Mouse (Mus musculus): Measurements from ENCODE around the gene Ltb4r2. TPM values are rescaled to one million over a fixed set of nuclear protein-coding genes. Genes with fewer than 3 reads are reported as not detected.

The Ltb4r2 gene
- total RNA-seq, 2 experiments from 2014 or later = 0.12 to 0.13 TPM

- DNase-seq (ENCODE audit: low spot score in 2 of 2) = no peak
These were observed 18.4 kb downstream of the Ltb4r2 start for GRCm38 (mm10) chr14:55779656-55780055.

- no peak for DNase-seq (ENCODE audit: low spot score in 2 of 2)
These were observed 19.5 kb downstream of the Ltb4r2 start for GRCm38 (mm10) chr14:55780736-55781135.

GRCm38 (mm10) chr14:55781310-55781709, 20.1 kb downstream of the Ltb4r2 start:
- DNase-seq (ENCODE audit: low spot score in 2 of 2) = peak; percentile 48 to 75

DNA sequence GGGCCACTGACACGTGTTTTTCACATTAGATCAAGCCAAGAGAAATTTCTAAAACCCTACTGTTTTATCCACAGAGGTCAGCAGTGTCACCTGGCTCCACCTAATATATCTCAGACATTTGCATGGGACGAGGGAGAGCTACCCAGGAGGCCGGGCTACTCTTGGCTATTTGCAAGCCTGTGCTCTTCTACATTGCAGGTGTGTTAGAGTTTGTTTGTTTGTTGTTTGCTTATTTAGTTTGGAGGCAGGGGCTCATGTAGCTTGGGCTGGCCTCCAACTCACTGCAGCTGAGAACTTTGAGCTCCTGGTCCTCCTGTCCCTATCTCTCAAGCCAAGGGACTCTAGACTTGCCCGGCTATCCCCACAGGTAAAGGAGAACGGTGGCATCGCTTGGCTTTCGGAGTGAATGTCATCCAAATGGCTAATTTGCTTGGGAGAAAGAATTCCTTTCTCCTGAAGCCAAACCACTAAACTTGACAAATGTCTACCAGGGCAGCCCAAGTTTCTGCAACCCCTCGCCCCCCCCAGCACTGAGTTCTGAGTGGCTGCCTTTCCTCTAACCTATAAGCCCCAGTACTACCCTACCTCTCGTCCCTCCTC, 21.2 kb downstream of the Ltb4r2 start:
- DNase-seq (ENCODE audit: low spot score in 2 of 2) = peak in 1 of 2 experiments; percentile 0

- DNase-seq (ENCODE audit: low spot score in 2 of 2) = peak in 1 of 2 experiments; percentile 1
These were observed 22.1 kb downstream of the Ltb4r2 start for GRCm38 (mm10) chr14:55783171-55783957.

DNA sequence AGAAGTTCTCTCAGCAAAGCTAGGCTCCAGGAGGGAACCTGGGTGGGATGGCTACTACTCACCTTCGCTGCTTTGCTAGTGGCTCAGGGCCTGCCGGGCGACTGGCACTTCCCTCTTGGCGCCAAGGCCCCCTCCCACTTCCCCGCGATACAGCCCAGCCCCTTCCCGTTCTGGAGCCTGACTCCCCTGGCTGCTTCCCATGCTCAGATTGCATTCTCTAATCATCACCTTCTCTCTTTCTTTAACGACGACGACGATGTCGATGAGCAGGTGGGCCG, 22.7 kb downstream of the Ltb4r2 start, which contains the start of gene Adcy4:
Gene Adcy4, minus strand, starts transcription at position 138 of the 278 bp plus-strand sequence.
- peak in 1 of 2 experiments; percentile 0 for DNase-seq (ENCODE audit: low spot score in 2 of 2)

DNA sequence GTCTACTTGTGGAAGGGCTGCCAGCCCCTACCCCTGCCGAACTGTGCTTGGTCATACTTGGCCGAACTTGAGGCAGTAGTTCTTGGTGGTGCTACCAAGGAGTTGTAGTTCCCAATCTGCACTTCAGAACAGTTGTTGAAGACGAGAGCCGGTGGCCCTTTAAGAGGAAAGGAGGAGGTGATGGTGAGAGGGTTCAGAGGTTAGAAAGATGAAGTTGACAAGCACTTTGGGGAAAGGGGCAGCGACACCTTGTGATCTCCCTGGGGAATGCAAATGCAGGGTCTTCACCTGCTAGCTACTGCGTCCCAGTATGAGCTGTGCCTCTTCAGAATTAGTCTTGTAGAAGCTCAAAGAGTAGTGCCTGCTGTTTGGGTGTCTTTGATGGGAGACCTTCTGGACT, 24.0 kb downstream of the Ltb4r2 start:
- DNase-seq (ENCODE audit: low spot score in 2 of 2) = peak in 1 of 2 experiments; percentile 4

GRCm38 (mm10) chr14:55787731-55788130, 26.5 kb downstream of the Ltb4r2 start:
- peak in 1 of 2 experiments; percentile 0 for DNase-seq (ENCODE audit: low spot score in 2 of 2)

DNA sequence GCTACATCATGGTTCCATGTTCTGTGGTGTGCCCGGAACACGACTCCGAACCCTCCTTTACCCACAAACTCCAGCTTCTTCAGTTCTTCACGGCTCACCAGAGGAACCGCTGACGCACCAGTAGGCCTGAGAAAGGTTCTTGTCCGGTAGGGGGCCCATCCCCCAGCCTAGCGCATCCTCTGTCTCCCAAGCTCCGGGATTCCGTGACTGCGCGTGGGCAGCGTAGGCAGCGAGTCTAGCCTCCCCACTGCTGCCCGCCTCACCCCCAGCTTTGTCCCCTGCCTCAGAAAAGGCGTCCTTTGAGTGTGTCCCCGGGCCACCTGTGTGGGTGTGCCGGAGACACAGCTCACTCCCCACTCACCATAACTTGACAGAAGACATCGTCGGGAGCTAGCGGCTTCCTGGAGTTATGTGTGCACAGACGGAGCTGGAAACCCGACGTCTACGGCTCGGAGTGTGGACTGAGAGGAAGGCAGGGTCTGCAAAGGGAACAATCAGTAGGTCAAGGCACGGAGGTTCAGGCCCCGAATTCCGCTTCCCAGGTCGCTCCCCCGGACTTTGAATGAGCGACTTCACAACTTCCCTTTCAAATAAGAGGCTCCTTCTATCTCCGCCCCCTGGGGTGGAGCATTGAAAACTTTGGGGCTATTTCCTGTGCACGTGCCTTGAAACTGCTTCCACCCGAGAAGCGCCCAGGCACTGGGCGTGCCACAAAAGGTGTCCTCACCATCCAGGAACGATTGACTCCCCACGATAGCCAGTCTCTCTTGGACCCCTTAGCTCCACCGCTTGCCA, 27.2 kb downstream of the Ltb4r2 start, which contains the start of gene Ripk3:
Gene Ripk3, minus strand, starts transcription at position 610 of the 795 bp plus-strand sequence.
- peak in 1 of 2 experiments; percentile 0 for DNase-seq (ENCODE audit: low spot score in 2 of 2)

- no peak for DNase-seq (ENCODE audit: low spot score in 2 of 2)
These were observed 32.2 kb downstream of the Ltb4r2 start for GRCm38 (mm10) chr14:55793461-55793860.

- DNase-seq (ENCODE audit: low spot score in 2 of 2) = peak in 1 of 2 experiments; percentile 0
These were observed 32.7 kb downstream of the Ltb4r2 start for GRCm38 (mm10) chr14:55793946-55794345.

GRCm38 (mm10) chr14:55795380-55796163, 34.3 kb downstream of the Ltb4r2 start:
- peak in 1 of 2 experiments; percentile 0 for DNase-seq (ENCODE audit: low spot score in 2 of 2)

Other genes with a start within 250 kb of the Ltb4r2 start
- gene Nrl, start 236.4 kb upstream of the Ltb4r2 start, total RNA-seq (2021) = 1 to 10 TPM; 1.7 to 2.2 TPM
- gene Pck2, start 221.2 kb upstream of the Ltb4r2 start, total RNA-seq (2021) = 10 to 100 TPM; 50.9 to 54.2 TPM
- 10 to 100 TPM; 72.2 to 83.8 TPM for gene Dcaf11, start 201.4 kb upstream of the Ltb4r2 start, total RNA-seq (2021)
- gene A730061H03Rik, start 201.0 kb upstream of the Ltb4r2 start, total RNA-seq (2021) = 1 to 10 TPM in 1 of 2 experiments, under 1 TPM in 1; 0.79 to 1.6 TPM
- not detected for gene Fitm1, start 185.8 kb upstream of the Ltb4r2 start, total RNA-seq (2021)
- 10 to 100 TPM; 54.0 to 56.6 TPM for gene Psme1, start 183.3 kb upstream of the Ltb4r2 start, total RNA-seq (2021)
- gene Emc9, start 176.1 kb upstream of the Ltb4r2 start, total RNA-seq (2021) = 10 to 100 TPM; 43.3 to 49.5 TPM
- gene Psme2, start 170.3 kb upstream of the Ltb4r2 start, total RNA-seq (2021) = 10 to 100 TPM; 53.7 to 57.4 TPM
- gene Rnf31, start 169.7 kb upstream of the Ltb4r2 start, total RNA-seq (2021) = 10 to 100 TPM; 38.0 to 43.0 TPM
- 10 to 100 TPM; 10.9 to 13.3 TPM for gene Irf9, start 157.9 kb upstream of the Ltb4r2 start, total RNA-seq (2021)
- 1 to 10 TPM; 1.4 to 1.8 TPM for gene Rec8, start 143.4 kb upstream of the Ltb4r2 start, total RNA-seq (2021)
- gene Ipo4, start 125.5 kb upstream of the Ltb4r2 start, total RNA-seq (2021) = 100 to 1,000 TPM; 119 to 128 TPM
- gene Gm49378, start 123.5 kb upstream of the Ltb4r2 start, total RNA-seq (2021) = 1 to 10 TPM; 2.7 to 3.8 TPM
- gene Tm9sf1, start 117.6 kb upstream of the Ltb4r2 start, total RNA-seq (2021) = 10 to 100 TPM; 39.6 to 40.8 TPM
- 1 to 10 TPM in 1 of 2 experiments, under 1 TPM in 1; 0.79 to 1.2 TPM for gene Tssk4, start 111.2 kb upstream of the Ltb4r2 start, total RNA-seq (2021)
- 10 to 100 TPM; 45.5 to 52.3 TPM for gene Mdp1, start 100.9 kb upstream of the Ltb4r2 start, total RNA-seq (2021)
- gene Gmpr2, start 89.5 kb upstream of the Ltb4r2 start, total RNA-seq (2021) = 10 to 100 TPM; 23.3 to 26.4 TPM
- 100 to 1,000 TPM; 294 to 304 TPM for gene Nedd8, start 89.3 kb upstream of the Ltb4r2 start, total RNA-seq (2021)
- gene Tinf2, start 79.6 kb upstream of the Ltb4r2 start, total RNA-seq (2021) = 10 to 100 TPM; 12.3 to 15.2 TPM
- not detected for gene Tgm1, start 47.5 kb upstream of the Ltb4r2 start, total RNA-seq (2021)
- 10 to 100 TPM; 43.7 to 45.7 TPM for gene Rabggta, start 39.2 kb upstream of the Ltb4r2 start, total RNA-seq (2021)
- 10 to 100 TPM; 83.2 to 98.7 TPM for gene Dhrs1, start 15.7 kb upstream of the Ltb4r2 start, total RNA-seq (2021)
- gene Nop9, start 15.7 kb upstream of the Ltb4r2 start, total RNA-seq (2021) = 10 to 100 TPM; 11.7 to 14.5 TPM
- 1 to 10 TPM; 1.7 to 2.2 TPM for gene Cideb, start 3.0 kb upstream of the Ltb4r2 start, total RNA-seq (2021)
- gene Ltb4r1, start 4.5 kb downstream of the Ltb4r2 start, total RNA-seq (2021) = under 1 TPM in 1 of 2 experiments, not detected in 1; 0.45 TPM
- 1 to 10 TPM; 3.1 to 4.4 TPM for gene Adcy4, start 22.7 kb downstream of the Ltb4r2 start, total RNA-seq (2021)
- gene Ripk3, start 27.4 kb downstream of the Ltb4r2 start, total RNA-seq (2021) = 1 to 10 TPM in 1 of 2 experiments, under 1 TPM in 1; 0.52 to 1.1 TPM
- gene Nfatc4, start 61.7 kb downstream of the Ltb4r2 start, total RNA-seq (2021) = 1 to 10 TPM; 1.4 to 2.3 TPM
- gene Nynrin, start 92.6 kb downstream of the Ltb4r2 start, total RNA-seq (2021) = 1 to 10 TPM; 7.0 to 8.0 TPM
- under 1 TPM; 0.15 to 0.64 TPM for gene Cbln3, start 123.0 kb downstream of the Ltb4r2 start, total RNA-seq (2021)
- 10 to 100 TPM; 11.4 to 12.2 TPM for gene Khnyn, start 123.5 kb downstream of the Ltb4r2 start, total RNA-seq (2021)
- 10 to 100 TPM; 71.8 to 74.1 TPM for gene Sdr39u1, start 138.9 kb downstream of the Ltb4r2 start, total RNA-seq (2021)
- gene Cma1, start 183.2 kb downstream of the Ltb4r2 start, total RNA-seq (2021) = not detected
- not detected for gene Cma2, start 189.6 kb downstream of the Ltb4r2 start, total RNA-seq (2021)

Data from layer of hippocampus, adult 18-20 months (tissue).